Mouse (Mus musculus): Measurements from ENCODE around the gene Tspan1. TPM values are rescaled to one million over a fixed set of nuclear protein-coding genes. Genes with fewer than 3 reads are reported as not detected.

Tspan1 gene
- total RNA-seq, 2 experiments from 2014 or later = not detected

DNA sequence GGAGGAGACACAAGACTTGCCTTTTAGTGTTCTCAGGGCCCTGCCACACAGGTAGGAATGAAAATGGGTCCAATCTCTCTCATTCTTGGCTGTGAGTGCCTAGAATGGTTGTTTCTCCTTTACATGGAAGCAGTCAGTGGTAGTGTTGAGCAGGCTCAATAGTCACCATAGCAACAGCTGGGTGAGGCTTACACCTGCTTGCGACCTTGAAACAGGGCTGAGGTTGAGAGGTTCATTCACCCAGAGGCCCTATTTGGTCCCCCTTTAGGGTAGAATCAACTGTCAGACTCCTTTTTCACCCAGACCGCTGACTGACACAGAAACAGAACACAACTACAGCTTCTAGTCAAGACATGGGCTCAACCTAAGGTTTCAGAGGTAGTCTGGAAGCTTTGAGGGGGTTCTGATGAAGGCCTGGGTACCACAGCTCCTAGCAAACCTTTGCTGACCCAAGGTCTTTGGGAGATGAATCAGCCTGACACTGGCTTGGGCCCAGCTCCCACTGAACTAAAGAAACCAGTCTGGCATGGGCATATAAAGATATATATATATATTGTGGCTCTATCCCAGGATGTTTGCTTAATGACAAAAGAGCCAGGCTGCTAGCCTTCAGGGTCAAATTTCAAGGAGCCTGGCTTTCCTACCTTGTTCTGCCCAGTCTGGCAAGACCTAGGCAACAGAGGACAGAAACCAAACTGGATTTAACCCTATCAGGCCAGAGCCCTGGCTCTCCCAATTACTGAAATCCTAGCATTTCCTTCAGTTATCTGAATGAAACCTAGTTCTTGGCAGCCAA, 2.4 kb downstream of the Tspan1 start:
- TF ChIP-seq CTCF (IDR thresholded peaks at IDR 0.05) = no peak
- no peak for DNase-seq (ENCODE audit: extremely low spot score in 1 of 2, low spot score in 2 of 2)
- Histone ChIP-seq H3K27ac (no peak overlapping the region), H3K4me3 (no peak overlapping the region)
- intact Hi-C loops (cut with DNase I) = loop anchor here (5.0 kb wide), 2 partner anchors 177 to 237 kb away; no protein-coding TSS in a partner anchor

- TF ChIP-seq CTCF (IDR thresholded peaks at IDR 0.05) = no peak
- intact Hi-C loops (cut with DNase I) = loop anchor here (1.0 kb wide), 1 partner anchor 14 kb away; no protein-coding TSS in a partner anchor
- no peak for DNase-seq (ENCODE audit: extremely low spot score in 1 of 2, low spot score in 2 of 2)
- no peak overlapping the region for H3K4me3 ChIP-seq
- peak overlapping the region; percentile 52; the same call in 1 of the 2 replicates for H3K27ac ChIP-seq
These were observed 5.3 kb downstream of the Tspan1 start for GRCm38 (mm10) chr4:116162142-116162541.

DNA sequence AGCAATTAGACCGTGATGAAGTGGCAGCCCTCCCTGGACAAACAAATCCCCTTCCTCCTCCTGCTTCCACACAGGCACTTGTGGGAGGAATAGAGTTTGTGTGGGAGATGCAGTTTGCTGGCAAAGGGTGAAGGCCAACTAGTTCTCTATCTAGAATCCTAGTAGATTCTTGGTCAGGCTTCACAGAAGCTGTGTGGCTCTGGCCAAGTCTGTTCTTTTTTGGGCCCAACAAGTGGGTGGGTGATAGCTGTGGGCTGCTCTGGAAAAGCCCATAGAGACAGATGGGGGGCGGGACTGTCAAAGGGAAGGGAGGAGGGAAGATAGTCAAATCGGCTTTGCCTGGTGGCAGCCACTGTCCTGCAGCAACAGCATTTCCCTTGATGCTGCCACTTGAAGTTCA, 6.6 kb downstream of the Tspan1 start:
- H3K4me3 ChIP-seq = no peak overlapping the region
- DNase-seq (ENCODE audit: extremely low spot score in 1 of 2, low spot score in 2 of 2) = peak; percentile 61 to 75
- no peak for TF ChIP-seq CTCF (IDR thresholded peaks at IDR 0.05)
- intact Hi-C loops (cut with DNase I) = no loop called here
- peak overlapping the region; percentile 85 for H3K27ac ChIP-seq

- H3K27ac ChIP-seq = peak overlapping the region; percentile 85
- TF ChIP-seq CTCF (IDR thresholded peaks at IDR 0.05) = peak; percentile 71
- intact Hi-C loops (cut with DNase I) = no loop called here
- DNase-seq (ENCODE audit: extremely low spot score in 1 of 2, low spot score in 2 of 2) = peak in 1 of 2 experiments; percentile 35
- H3K4me3 ChIP-seq = no peak overlapping the region
These were observed 7.5 kb downstream of the Tspan1 start for GRCm38 (mm10) chr4:116159912-116160311.

DNA sequence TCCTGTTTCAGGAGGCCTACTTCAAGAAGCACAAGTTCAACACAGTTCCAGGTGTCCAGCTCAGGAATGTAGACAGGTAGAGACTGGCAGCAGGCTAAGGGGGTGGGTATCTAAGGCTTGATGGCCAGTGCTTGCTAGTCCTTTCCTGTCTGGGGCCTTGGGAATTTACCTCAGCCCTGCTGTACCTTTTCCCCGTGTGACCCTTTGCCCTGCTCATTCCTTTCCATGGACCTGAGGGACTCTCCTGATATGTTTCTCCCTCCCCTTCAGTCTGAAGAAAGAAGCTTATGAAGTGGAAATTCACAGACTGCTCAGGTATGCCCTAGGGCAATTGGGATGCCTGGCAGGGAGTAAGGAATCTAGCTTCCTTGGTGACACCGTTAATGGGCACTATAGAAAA, 9.5 kb downstream of the Tspan1 start:
- Histone ChIP-seq H3K27ac (no peak overlapping the region), H3K4me3 (no peak overlapping the region)
- TF ChIP-seq CTCF (IDR thresholded peaks at IDR 0.05) = no peak
- intact Hi-C loops (cut with DNase I) = no loop called here
- DNase-seq (ENCODE audit: extremely low spot score in 1 of 2, low spot score in 2 of 2) = no peak

GRCm38 (mm10) chr4:116152702-116153101, 14.7 kb downstream of the Tspan1 start:
- intact Hi-C loops (cut with DNase I) = loop anchor here (5.0 kb wide), 1 partner anchor 405 kb away; the partner anchor contains the start of genes Gpbp1l1 and Tmem69
- H3K4me3 ChIP-seq = no peak overlapping the region
- H3K27ac ChIP-seq = no peak overlapping the region
- no peak for DNase-seq (ENCODE audit: extremely low spot score in 1 of 2, low spot score in 2 of 2)
- no peak for TF ChIP-seq CTCF (IDR thresholded peaks at IDR 0.05)

GRCm38 (mm10) chr4:116151238-116151637, 16.2 kb downstream of the Tspan1 start, which contains the start of gene Lurap1:
Gene Lurap1, minus strand, starts transcription at chr4:116151338.
- intact Hi-C loops (cut with DNase I) = loop anchor here (5.0 kb wide), 1 partner anchor 406 kb away; the partner anchor contains the start of genes Gpbp1l1 and Tmem69
- peak within 1 kb of the TSS; percentile 95 for H3K27ac ChIP-seq
- TF ChIP-seq CTCF (IDR thresholded peaks at IDR 0.05) = no peak
- no peak for DNase-seq (ENCODE audit: extremely low spot score in 1 of 2, low spot score in 2 of 2)
- peak within 1 kb of the TSS; percentile 65 for H3K4me3 ChIP-seq

DNA sequence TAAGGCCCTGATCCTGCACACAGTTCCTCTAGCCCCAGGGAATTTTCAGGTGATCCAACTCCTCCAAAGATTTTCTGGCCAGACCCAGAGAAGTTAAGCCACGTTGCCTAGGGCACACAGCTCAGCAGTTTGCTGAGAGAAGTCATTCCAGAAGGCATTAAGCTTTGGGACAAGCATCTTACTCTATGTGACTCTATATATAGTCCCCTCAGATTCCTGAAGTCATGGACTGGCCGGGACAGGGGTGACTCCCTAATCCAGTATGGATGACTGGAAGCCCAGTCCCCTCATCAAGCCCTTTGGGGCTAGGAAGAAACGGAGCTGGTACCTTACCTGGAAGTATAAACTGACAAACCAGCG, 16.6 kb downstream of the Tspan1 start:
- H3K4me3 ChIP-seq = peak overlapping the region; percentile 65
- H3K27ac ChIP-seq = peak overlapping the region; percentile 90
- no peak for TF ChIP-seq CTCF (IDR thresholded peaks at IDR 0.05)
- intact Hi-C loops (cut with DNase I) = loop anchor here (5.0 kb wide), 1 partner anchor 406 kb away; the partner anchor contains the start of genes Gpbp1l1 and Tmem69
- DNase-seq (ENCODE audit: extremely low spot score in 1 of 2, low spot score in 2 of 2) = no peak

DNA sequence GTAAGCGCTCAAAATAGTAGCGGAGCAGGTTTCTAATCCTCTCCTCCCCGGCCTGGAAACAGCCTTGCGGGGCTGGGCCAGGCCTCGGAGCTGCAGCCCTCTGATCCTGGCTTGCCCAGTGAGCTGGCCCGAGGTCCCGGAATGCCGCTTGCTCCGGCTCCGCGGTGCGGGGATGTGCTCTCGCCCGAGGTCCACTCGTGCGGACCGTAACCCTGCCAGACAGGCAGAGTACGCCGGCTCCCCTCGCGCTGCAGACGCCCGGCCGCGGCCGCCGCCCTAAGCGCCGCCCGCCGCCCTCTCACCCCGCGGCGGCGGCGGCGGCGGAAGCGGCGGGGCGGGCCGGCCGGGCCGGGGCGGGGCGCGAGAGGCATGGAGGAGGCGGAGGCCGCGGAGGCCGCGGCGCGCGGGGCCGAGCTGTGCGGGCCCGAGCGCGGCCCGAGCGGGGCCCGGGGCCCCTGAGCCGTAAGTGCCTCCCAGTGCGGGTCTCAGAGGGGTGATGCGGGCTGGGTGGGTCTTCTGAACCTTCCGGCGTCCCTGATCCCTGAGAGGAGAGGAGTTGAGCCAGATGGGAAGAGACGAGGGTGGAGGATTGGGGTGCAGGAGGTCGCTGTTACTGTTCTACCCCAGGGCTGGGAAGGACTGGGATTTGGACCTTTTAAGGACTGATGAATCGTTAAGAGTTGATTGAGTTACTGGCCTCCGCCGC, 17.1 kb downstream of the Tspan1 start:
- intact Hi-C loops (cut with DNase I) = loop anchor here (5.0 kb wide), 1 partner anchor 407 kb away; the partner anchor contains the start of genes Gpbp1l1 and Tmem69
- peak; percentile 65 to 66 for DNase-seq (ENCODE audit: extremely low spot score in 1 of 2, low spot score in 2 of 2)

DNA sequence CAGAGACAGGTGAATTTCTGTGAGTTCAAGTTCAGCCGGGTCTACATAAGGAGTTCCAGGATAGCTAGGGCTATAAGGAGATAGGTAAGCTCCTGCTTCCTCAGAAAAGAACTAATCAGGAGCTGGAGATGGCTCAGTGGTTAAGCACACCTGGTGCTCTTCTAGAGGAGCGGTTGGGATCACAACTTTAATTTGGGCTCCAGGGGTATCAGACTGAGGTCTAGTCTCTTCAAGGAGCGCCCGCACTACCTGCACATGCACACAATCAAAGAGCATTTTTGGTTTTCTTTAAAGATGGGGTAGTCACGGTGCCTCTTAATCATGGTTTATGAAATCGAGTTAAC, 17.6 kb downstream of the Tspan1 start:
- TF ChIP-seq CTCF (IDR thresholded peaks at IDR 0.05) = no peak
- intact Hi-C loops (cut with DNase I) = loop anchor here (5.0 to 10.0 kb wide), 2 partner anchors 408 to 845 kb away; partner anchors contain the start of genes Gpbp1l1, Hectd3, Tmem69 and Urod
- H3K4me3 ChIP-seq = peak overlapping the region; percentile 65
- DNase-seq (ENCODE audit: extremely low spot score in 1 of 2, low spot score in 2 of 2) = no peak
- H3K27ac ChIP-seq = peak overlapping the region; percentile 95

More for the DNA sequence above, 17.1 kb downstream of the Tspan1 start:
- H3K4me3 ChIP-seq = peak overlapping the region; percentile 65
- TF ChIP-seq CTCF (IDR thresholded peaks at IDR 0.05) = no peak
- peak overlapping the region; percentile 95 for H3K27ac ChIP-seq

DNA sequence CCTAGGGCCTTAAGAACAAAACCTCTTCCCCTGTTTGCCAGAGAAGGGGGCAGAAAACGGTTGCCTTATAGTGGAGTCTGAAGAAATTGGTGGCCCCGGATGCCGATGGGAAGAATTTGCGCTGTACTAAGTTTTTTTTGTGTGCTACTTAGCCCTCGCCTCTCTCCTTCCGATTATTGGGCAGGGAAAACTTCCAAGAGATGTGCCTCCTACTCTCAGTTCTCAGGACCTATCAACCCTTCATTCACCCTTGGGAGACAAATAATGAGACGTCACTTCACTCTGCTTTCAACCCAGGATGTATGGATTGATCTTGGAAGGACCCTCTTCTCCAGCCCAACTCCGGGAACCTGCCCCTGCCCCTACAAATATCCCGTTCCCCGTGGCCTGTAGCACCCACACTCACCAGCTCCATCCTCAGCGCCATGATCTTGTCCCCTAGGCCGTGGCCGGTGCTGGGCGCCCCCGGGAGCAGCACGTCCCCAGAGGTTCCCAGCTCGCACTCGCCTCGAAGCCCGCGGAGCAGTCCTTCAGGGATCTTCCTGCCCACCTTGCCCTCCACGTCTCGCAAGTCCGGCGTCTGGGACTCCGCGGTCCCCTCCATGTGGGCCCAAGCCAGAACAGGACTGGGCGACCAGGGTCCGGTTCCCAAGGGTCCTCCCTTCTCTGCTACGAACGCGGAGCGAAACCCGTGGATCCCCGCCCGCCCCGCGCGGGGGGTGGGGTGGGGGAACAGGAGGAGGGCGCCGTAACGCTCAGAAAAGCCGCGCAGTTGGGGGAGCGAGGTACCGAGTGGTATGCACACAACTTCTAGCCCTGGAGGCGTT, 23.3 kb downstream of the Tspan1 start:
- peak overlapping the region; percentile 67 for H3K4me3 ChIP-seq
- TF ChIP-seq CTCF (IDR thresholded peaks at IDR 0.05) = no peak
- intact Hi-C loops (cut with DNase I) = loop anchor here (10.0 kb wide), 1 partner anchor 851 kb away; the partner anchor contains the start of genes Hectd3 and Urod
- H3K27ac ChIP-seq = peak overlapping the region; percentile 89
- peak; percentile 76 to 78 for DNase-seq (ENCODE audit: extremely low spot score in 1 of 2, low spot score in 2 of 2)

Data from left cerebral cortex, adult 2 months (tissue).